Mouse (Mus musculus) retina, postnatal 1 day (tissue): Measurements from ENCODE around the gene Wnt6.

Source experiments
- DNase-seq: peaks from one replicate; pipeline ENCODE4 v3.0.0-alpha.2; 2012

The Wnt6 gene

DNA sequence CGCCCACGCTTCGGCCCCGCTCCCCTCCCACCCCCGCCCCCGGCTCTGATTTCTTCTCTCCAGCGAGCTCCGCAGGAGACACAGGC lies at the start of gene Wnt6:
Gene Wnt6 (plus strand): TSS at position 48 of the 86 bp plus-strand sequence.
- DNase-seq = no peak

GRCm38 (mm10) chr1:74723748-74724147 lies 47.9 kb upstream of the Wnt6 start:
- DNase-seq = peak; percentile 31

GRCm38 (mm10) chr1:74726114-74726513 lies 45.6 kb upstream of the Wnt6 start:
- DNase-seq = no peak

DNA sequence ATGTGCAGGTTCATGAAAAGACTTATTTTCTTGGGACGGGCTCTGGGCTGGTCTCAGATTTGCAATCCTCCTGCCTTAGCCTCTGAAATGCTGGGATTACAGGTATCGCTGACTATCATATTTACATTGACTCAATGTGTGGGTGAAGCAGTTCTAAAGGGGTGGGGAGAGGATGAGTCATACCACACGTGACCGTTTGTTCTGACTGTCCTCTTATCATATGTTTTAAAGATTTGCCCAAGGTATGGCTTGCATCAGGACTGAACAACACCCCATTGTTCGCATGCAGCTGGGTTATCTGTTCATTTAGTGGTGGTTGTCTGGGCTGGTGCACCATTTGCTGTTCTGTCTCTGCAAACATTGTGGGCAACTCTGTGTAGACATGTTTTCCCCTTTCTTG lies 45.0 kb upstream of the Wnt6 start:
- DNase-seq = no peak

DNA sequence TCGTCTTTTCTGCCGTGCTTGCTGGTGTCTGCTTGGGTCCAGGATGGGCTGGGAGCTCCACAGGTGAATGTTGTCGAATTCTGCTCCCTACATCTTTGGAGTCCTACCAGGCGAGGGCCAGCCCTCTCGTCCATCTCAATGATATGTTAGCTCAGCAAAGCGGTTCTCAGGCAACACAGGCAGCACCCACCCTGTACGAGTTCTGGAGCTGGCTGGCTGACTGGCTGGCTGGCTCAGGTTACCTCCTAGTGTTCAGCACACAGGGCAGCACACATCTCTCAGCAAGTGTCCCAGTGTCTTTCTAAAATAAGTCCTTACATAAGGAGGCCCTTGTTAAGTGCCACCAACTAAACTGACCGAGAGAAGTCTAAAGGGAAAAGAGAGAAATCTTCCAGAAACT lies 43.2 kb upstream of the Wnt6 start:
- no peak for DNase-seq

DNA sequence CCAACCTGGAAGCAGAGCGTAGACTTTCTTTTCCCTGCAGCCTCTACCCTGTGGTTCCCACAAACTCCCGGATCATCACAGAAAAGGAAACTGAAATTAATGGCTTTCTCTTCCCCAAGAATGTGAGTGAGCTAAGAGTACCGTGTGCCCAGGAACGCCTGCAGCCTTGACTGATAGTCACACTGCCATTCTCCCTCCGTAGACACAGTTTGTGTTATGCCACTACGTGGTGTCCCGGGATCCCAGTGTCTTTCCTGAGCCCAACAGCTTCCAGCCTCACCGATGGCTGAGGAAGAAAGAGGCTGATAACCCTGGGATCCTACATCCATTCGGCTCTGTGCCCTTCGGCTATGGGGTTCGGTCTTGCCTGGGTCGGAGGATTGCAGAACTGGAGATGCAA lies 34.7 kb upstream of the Wnt6 start:
- no peak for DNase-seq

GRCm38 (mm10) chr1:74737500-74737899 lies 34.2 kb upstream of the Wnt6 start:
- no peak for DNase-seq

DNA sequence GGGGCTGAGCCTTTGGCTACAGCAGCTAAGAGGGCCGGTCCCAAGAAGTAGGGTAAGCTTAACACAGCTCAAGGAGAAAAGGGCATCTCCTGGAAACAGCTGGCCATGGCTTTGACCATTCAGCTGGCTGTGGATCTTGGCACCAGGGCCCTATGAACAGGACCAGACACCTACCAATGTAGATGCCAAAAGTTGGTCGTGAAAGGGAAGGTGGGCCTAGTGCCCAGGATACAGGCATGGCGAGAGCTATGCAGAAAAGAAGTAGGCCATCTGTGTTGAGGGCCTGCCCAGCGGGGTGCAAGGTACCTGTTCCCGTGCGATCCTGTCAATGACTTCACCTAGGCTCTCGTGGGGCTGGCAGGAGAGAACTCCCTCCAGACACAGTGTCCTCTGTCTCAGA lies 30.8 kb upstream of the Wnt6 start:
- no peak for DNase-seq

DNA sequence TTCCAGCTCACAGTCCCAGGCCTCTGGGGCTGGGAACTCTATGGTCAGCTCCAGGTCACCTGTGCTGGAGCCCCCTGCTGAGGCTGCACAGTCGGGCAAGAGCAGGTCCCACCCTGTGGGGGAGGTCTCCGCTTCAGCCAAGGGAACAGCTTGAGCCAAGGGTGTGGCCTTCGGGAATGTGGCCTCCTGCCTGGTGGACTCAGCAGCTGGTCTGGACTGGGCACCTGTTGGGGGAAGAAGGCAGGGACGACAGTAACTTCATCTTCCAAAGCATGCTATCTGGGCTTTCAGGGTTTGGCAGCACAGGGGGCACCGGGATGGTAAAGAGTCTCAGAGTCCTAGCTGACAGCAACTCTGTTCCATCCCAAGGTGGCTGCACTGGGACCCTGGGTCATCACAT lies 24.4 kb upstream of the Wnt6 start:
- DNase-seq = no peak

DNA sequence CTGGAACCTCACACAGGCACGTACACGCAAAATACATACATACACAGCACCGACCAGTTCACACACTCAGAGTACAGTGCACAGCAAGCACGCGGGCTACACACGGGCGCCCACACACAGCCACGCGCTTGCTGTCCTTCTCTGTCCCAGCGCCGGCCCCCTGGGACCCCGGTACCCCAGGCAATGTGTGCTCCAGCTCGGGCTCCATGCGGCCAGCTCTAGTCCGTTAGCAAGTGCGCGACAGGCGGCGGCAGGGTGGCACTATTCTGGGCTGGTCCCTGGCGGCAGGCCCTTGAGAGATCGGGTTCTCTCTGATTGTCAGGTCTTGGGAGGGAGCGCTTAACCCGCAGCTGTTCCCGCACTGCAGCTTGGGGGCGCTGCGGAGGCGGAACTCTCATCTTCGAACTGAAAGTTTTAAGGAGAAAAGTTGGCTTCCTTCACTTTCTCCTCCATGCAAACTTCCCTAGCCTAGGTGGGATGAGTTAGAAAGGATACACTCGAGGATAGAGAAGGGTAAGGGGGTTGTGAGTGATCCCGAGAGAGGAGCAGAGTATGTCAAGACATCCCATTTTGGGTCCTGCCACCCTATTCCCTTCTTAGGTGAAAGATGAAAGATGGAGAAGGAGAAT lies 22.9 kb upstream of the Wnt6 start, which contains the start of gene Prkag3:
Gene Prkag3 (minus strand): TSS at position 579 of the 629 bp plus-strand sequence.
- DNase-seq = peak; percentile 71

DNA sequence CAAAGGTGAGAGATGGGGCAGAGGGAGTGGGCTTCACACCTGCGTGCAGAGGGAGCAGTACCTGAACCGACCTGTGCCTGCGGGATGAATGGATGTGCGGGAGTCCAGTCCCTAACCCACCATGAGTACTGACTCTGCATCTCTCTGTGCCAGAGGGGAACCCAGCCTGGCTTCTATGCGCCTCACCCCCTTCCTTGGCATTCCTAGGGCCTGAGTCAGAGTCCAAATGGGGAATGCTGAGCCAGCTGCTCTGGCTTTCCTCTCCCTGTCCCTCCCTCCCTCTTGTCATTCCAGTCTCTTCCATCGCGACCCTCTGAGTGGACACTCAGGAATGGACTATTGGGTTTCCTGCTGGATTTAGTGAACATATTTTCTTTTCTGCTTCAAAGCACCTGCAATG lies 22.4 kb upstream of the Wnt6 start:
- peak; percentile 17 for DNase-seq

DNA sequence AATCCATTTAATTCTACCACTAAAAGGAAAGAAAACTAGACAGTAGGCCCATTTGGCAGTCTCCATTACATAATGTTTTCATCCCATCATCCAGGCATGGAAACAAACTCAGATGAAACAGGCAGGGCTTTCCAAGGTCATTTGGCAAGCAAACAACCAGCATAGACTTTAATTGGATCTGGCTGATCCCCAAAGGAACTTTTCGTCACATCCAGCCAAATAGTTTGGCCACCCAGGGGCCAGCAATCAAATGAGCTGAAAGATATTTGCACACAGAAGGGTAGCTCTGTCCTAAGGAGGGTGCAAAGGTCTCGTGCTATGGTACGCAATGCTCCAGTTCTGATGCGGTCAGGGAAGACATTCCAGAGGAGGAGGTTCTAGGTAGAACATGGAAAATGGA lies 21.0 kb upstream of the Wnt6 start:
- peak; percentile 18 for DNase-seq

DNA sequence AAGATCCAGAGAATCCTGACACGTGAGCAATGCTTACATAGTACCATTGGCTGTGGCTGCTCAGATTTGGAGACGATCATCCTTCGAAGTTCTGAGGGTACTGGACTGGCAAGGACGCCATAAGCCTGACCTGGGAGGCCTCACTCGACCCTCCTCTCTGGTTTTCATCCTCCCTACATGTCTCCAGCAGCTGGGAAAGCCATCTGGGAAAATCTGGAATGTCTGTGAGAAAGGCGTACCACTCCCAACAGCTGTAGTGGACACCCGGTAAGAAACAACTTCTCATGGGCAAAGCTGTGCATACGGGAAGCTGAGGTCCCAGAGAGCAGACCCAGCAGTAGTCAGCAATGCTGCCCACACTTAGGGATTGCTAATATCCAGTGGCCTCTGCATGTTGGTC lies 19.5 kb upstream of the Wnt6 start:
- no peak for DNase-seq

DNA sequence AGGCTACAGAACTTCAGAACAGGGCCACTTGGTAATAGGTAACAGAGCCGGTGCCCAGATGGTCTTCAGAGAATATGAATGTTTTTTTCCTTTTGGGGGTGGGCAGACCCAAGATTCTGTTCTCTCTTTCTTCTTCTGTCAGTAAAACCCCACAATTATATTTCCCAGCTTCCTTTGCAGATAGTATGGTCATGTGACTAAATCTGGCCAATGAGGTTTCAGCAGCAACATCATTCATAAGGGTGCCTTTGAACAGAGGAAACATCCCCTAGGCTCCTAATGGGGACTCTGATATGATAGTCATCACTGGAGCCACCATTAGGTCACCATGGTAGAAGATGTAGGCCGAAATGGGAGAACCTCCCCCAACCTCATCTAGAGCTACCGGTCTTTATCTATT lies 18.9 kb upstream of the Wnt6 start:
- DNase-seq = no peak

GRCm38 (mm10) chr1:74753266-74753974 lies 18.3 kb upstream of the Wnt6 start:
- DNase-seq = no peak

DNA sequence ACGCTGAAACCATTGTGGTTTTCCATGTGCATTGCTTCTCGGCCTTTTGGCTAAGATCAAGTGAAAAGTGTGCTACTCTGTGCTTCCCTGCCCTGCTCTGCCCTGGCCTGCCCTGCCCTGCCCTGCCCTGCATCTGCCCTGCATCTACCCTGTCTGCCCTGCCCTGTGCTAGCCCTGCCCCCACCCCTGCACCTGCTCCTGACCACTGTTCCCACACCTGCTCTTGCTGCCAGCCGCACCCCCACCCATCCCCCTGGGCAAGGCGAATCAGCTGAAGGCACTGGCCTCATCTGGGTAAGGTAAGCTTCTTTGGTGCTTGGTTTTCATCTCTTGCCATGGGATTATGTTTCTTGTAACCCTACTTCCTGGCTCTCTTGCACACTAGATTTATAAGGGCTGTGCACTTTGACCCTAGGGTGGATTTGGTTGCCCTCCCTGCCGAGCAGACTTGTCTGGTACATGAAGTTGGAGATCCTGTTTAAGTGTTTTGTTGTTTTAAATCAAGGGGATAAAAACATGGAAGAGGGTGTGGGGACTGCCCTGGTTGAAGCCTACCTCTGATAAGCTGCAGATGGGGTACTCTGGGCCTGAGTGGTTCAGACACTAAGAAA lies 17.4 kb upstream of the Wnt6 start:
- DNase-seq = no peak

GRCm38 (mm10) chr1:74759773-74760172 lies 11.9 kb upstream of the Wnt6 start:
- peak; percentile 82 for DNase-seq

- peak; percentile 87 for DNase-seq
These were observed 8.6 kb upstream of the Wnt6 start for GRCm38 (mm10) chr1:74763081-74763480.

DNA sequence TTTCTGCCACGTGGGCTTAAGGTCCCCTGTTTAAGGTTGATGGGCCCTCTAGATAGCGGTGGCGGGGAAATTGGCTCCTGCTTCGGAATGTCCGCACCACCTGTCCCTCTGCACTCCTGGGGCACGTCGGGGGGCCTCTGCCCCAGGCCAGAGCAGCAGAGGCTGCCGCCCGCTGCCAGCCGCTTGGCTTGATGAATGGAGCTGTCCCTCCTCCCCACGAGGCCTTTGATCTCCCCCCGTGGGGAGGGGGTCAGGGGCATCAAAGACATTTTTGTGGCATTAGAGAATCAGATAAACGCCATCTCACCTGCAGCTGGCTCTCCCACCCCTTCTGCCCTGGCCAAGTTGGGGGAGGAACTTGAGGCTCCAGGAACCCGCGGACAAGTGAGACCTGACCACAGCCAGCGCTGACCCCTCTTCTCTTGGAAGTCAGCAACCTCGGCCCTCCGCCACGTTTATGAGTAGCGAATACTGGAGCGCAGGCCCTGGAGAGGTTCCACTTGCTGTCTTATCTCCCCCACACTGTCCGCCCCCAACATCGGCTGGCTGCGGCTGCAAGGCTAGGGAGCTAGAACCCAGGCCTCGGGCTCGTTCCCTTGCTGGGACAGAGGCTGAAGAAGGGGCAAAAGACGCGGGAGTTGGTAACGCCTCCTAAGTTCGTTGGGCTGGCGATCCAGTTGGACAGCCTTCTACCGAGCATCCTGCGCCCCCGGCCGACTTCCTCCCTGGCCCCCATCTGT lies 795 bp upstream of the Wnt6 start:
- DNase-seq = peak; percentile 36

- peak; percentile 37 for DNase-seq
These were observed 236 bp upstream of the Wnt6 start for GRCm38 (mm10) chr1:74771467-74771844.

- DNase-seq = peak; percentile 58
These were observed 384 bp downstream of the Wnt6 start for GRCm38 (mm10) chr1:74771931-74772620.

DNA sequence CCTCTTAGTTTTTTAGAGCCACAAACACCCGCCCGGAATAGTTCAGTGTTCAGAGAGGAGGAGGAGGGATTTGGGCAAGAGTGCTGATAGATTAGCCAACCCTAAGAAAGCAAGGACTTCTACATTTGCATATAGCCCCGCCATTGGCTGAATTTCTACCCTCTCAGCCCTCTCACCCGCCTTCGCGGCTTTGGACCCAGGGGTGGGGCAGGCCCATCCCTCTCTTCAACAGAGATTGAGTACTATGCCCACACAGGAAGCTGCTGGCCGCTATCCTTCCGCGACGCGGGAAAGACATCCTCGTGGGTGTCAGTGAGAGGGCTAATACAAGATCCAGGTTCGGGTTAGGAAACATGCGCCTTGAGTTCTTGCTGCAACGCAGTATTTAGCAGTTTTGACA lies 1.4 kb downstream of the Wnt6 start:
- DNase-seq = peak; percentile 94

GRCm38 (mm10) chr1:74774062-74774461 lies 2.4 kb downstream of the Wnt6 start:
- no peak for DNase-seq

- DNase-seq = peak; percentile 62
These were observed 4.1 kb downstream of the Wnt6 start for GRCm38 (mm10) chr1:74775816-74776215.
